Mouse (Mus musculus) megakaryocyte, embryonic 14.5 days (primary cell): ENCODE measurements around the gene Psma6.

Source experiments
- FLI1 ChIP-seq: IDR thresholded peaks from 2 replicates; pipeline ENCODE4 v1.6.1; 2012; ENCODE audit warnings: low read length, inconsistent platforms, mixed read lengths
- GATA1 ChIP-seq: IDR thresholded peaks from 3 replicates; pipeline ENCODE4 v1.6.1; 2012; ENCODE audit warnings: mixed read lengths, low read length, inconsistent platforms, borderline replicate concordance

DNA sequence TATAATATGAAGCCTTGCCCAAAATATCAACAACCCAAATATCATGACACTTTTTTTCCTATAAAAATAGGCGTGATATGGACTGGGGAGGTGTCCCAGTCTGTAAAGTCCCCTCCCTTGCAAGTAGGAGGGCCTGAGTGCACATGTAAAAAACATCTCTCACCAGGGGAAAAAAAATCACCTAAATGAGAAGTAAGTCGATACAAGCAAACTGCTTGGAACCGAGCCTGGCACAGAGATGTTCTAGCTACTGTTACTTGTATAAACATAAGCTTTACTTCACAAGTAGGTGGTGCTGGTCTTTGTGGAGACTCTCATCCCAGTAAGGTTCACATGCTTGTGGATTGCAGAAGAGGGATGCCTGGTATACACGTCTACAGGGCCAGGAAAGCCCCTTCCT is 76.9 kb downstream of the Psma6 start:
- TF ChIP-seq GATA1 (no peak), FLI1 (no peak)
